Mouse (Mus musculus) limb, embryonic 11.5 days (tissue): ENCODE measurements around the gene Mdc1. TPM values are rescaled to one million over a fixed set of nuclear protein-coding genes. Genes with fewer than 3 reads are reported as not detected.
A peak's percentile ranks its signal among the peaks of the same experiment; 100 is the strongest.

ENCODE experiments used
- ATAC-seq: fragments of 200-750 bp; cut with Nextera tagmentation; 2 replicates; pipeline ENCODE4 v1.8.0; 2017; ENCODE audit warnings: low read depth; ENCODE audit not compliant: insufficient number of reproducible peaks, low FRiP score, low TSS enrichment
- DNase-seq: peaks from one replicate; pipeline ENCODE4 v3.0.0-alpha.2; 2015; ENCODE audit warnings: low spot score
- H3K27ac ChIP-seq: fragments of 300-500 bp; sonication (generic); replicated peaks from 2 replicates; pipeline ENCODE4 v1.5.1; 2014; ENCODE audit warnings: low read depth, mild to moderate bottlenecking, low read length
- H3K27me3 ChIP-seq: fragments of 300-500 bp; sonication (generic); 2 replicates; pipeline ENCODE4 v1.6.1; 2014; ENCODE audit warnings: mild to moderate bottlenecking, low read length, mixed read lengths; ENCODE audit not compliant: control insufficient read depth, insufficient read depth
- H3K36me3 ChIP-seq: fragments of 300-500 bp; sonication (generic); 2 replicates; pipeline ENCODE4 v1.6.1; 2014; ENCODE audit warnings: mild to moderate bottlenecking, low read length, moderate library complexity, mixed read lengths; ENCODE audit not compliant: control insufficient read depth, insufficient read depth
- H3K4me1 ChIP-seq: fragments of 300-500 bp; sonication (generic); 2 replicates; pipeline ENCODE4 v1.6.1; 2014; ENCODE audit warnings: low read length, mixed read lengths; ENCODE audit not compliant: control insufficient read depth, insufficient read depth
- H3K4me2 ChIP-seq: fragments of 300-500 bp; sonication (generic); 2 replicates; pipeline ENCODE4 v1.6.1; 2014; ENCODE audit warnings: low read depth, mild to moderate bottlenecking, moderate library complexity; ENCODE audit not compliant: severe bottlenecking
- H3K4me3 ChIP-seq: fragments of 300-500 bp; sonication (generic); 2 replicates; pipeline ENCODE4 v1.5.1; 2014; ENCODE audit warnings: low read depth, low read length
- H3K9ac ChIP-seq: fragments of 300-500 bp; sonication (generic); 2 replicates; pipeline ENCODE4 v1.6.1; 2014; ENCODE audit warnings: mild to moderate bottlenecking, low read length
- H3K9me3 ChIP-seq: fragments of 300-500 bp; sonication (generic); 2 replicates; pipeline ENCODE4 v1.6.1; 2016; ENCODE audit warnings: low read length; ENCODE audit not compliant: control insufficient read depth
- WGBS: fragments of 180-500 bp; shearing (Covaris S2); extraction: QIAGEN DNeasy Blood & Tissue Kit; methylation state at CpG from one replicate; pipeline ENCODE4 v1.1.7; 2014; 5-methylcytosine and 5-hydroxymethylcytosine counted together
- polyA plus RNA-seq: library from polyadenylated mRNA; unstranded; fragments of >200 nt; fragmentation: Nextera tagmentation; extraction: Ambion mirVana; gene quantifications from 2 replicates; pipeline ENCODE4 v1.2.1, GENCODE M21; 2014

Gene Mdc1
- polyA plus RNA-seq, 1 experiment from 2014 or later: 20.7 TPM

- Histone ChIP-seq H3K36me3 (peaks cover 16% of the 10 kb centered on the region; the same call in 1 of the 2 replicates), H3K4me2 (no peak overlapping the region), H3K9ac (no peak overlapping the region), H3K9me3 (no peaks in the 10 kb centered on the region), H3K27ac (no peak overlapping the region), H3K27me3 (no peaks in the 10 kb centered on the region), H3K4me3 (no peak overlapping the region), H3K4me1 (peaks cover 10% of the 10 kb centered on the region; the same call in 1 of the 2 replicates)
- WGBS: 95% methylated on average over 13 of the region's 13 CpGs
- DNase-seq: no peak
- ATAC-seq: no peak
Measured at GRCm38 (mm10) chr17:35825109-35825850, 16.0 kb upstream of the Mdc1 start.

- no peak overlapping the region for H3K27ac ChIP-seq
- H3K9me3 ChIP-seq: no peaks in the 10 kb centered on the region
- peak overlapping the region; percentile 12 for H3K4me2 ChIP-seq
- H3K36me3 ChIP-seq: peaks cover 30% of the 10 kb centered on the region; the same call in 1 of the 2 replicates
- peaks cover 10% of the 10 kb centered on the region; the same call in 1 of the 2 replicates for H3K4me1 ChIP-seq
- H3K4me3 ChIP-seq: no peak overlapping the region
- ATAC-seq (peak; percentile 22; the same call in 1 of the 2 replicates), DNase-seq (peak; percentile 88)
- H3K27me3 ChIP-seq: no peaks in the 10 kb centered on the region
- WGBS: under 1% methylated on average over 21 of the region's 21 CpGs
- H3K9ac ChIP-seq: no peak overlapping the region
Measured at GRCm38 (mm10) chr17:35829737-35830136, 11.6 kb upstream of the Mdc1 start.

GRCm38 (mm10) chr17:35832400-35833238 lies 8.7 kb upstream of the Mdc1 start:
- H3K4me3 ChIP-seq: no peak overlapping the region
- no peak for ATAC-seq
- DNase-seq: peak; percentile 42

GRCm38 (mm10) chr17:35833239-35833751 lies 8.0 kb upstream of the Mdc1 start:
- peak; percentile 50 for DNase-seq
- H3K4me1 ChIP-seq: peaks cover 23% of the 10 kb centered on the region
- WGBS: 19% methylated on average over 5 of the region's 5 CpGs
- H3K4me3 ChIP-seq: no peak overlapping the region
- no peaks in the 10 kb centered on the region for H3K9me3 ChIP-seq
- no peak overlapping the region for H3K4me2 ChIP-seq
- H3K27me3 ChIP-seq: no peaks in the 10 kb centered on the region
- no peak for ATAC-seq
- H3K27ac ChIP-seq: no peak overlapping the region
- peaks cover 29% of the 10 kb centered on the region for H3K36me3 ChIP-seq
- no peak overlapping the region for H3K9ac ChIP-seq

More at GRCm38 (mm10) chr17:35832400-35833238, 8.7 kb upstream of the Mdc1 start:
- H3K27ac ChIP-seq: no peak overlapping the region
- H3K27me3 ChIP-seq: no peaks in the 10 kb centered on the region
- peaks cover 33% of the 10 kb centered on the region for H3K36me3 ChIP-seq
- H3K9me3 ChIP-seq: no peaks in the 10 kb centered on the region
- no peak overlapping the region for H3K9ac ChIP-seq
- peaks cover 23% of the 10 kb centered on the region for H3K4me1 ChIP-seq
- 69% methylated on average over 8 of the region's 8 CpGs for WGBS
- H3K4me2 ChIP-seq: no peak overlapping the region

- WGBS: 65% methylated on average over 5 of the region's 5 CpGs
- Histone ChIP-seq H3K4me3 (no peak overlapping the region), H3K36me3 (peaks cover 29% of the 10 kb centered on the region), H3K27ac (no peak overlapping the region), H3K9ac (no peak overlapping the region), H3K4me1 (peaks cover 23% of the 10 kb centered on the region), H3K27me3 (no peaks in the 10 kb centered on the region), H3K9me3 (no peaks in the 10 kb centered on the region), H3K4me2 (0 out of 2 replicates have a peak overlapping the region, but pooled peaks have one; percentile 15)
- ATAC-seq: no peak
- DNase-seq: no peak
Measured at GRCm38 (mm10) chr17:35833894-35834293, 7.4 kb upstream of the Mdc1 start.

GRCm38 (mm10) chr17:35834696-35835422 lies 6.5 kb upstream of the Mdc1 start:
- Histone ChIP-seq H3K4me2 (peak overlapping the region; percentile 73), H3K9ac (no peak overlapping the region; the same call in 1 of the 2 replicates), H3K27me3 (no peaks in the 10 kb centered on the region), H3K4me3 (peak overlapping the region; percentile 60), H3K36me3 (peaks cover 29% of the 10 kb centered on the region), H3K4me1 (peaks cover 21% of the 10 kb centered on the region), H3K27ac (no peak overlapping the region), H3K9me3 (no peaks in the 10 kb centered on the region)
- 76% methylated on average over 26 of the region's 26 CpGs for WGBS
- no peak for DNase-seq
- ATAC-seq: no peak

- 84% methylated on average over 26 of the region's 26 CpGs for WGBS
- peaks cover 29% of the 10 kb centered on the region for H3K36me3 ChIP-seq
- H3K9me3 ChIP-seq: no peaks in the 10 kb centered on the region
- no peak overlapping the region for H3K27ac ChIP-seq
- no peaks in the 10 kb centered on the region for H3K27me3 ChIP-seq
- H3K4me2 ChIP-seq: peak overlapping the region; percentile 73
- peaks cover 16% of the 10 kb centered on the region for H3K4me1 ChIP-seq
- ATAC-seq (no peak), DNase-seq (no peak)
- peak overlapping the region; percentile 99; the same call in 1 of the 2 replicates for H3K9ac ChIP-seq
- peak overlapping the region; percentile 60 for H3K4me3 ChIP-seq
Measured at GRCm38 (mm10) chr17:35835424-35836140, 5.7 kb upstream of the Mdc1 start.
